ENCODE assay signal across 9 mouse cellular contexts in the genomic region with DNA sequence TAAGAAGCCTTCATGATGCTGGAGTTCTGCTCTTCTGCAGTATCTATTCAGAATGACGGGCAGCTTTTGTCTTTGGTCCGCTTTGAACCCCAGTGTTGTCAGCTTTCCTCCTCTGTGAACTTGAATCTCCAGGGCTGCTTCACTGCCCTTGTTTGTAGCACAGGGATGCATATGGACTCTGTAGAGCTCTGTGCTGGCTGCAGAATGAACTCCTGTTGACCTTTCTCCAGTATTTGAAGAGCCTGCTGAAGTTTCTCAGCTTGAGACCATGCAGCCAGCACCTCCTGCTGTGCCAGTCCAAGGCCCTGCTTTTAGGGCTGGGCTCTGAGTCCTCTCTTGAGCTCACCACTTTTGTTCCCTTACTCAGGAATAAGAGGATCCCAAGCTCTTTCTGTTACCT. TPM values are rescaled to one million over a fixed set of nuclear protein-coding genes. Genes with fewer than 3 reads are reported as not detected.
DNase-seq lines count a peak whose midpoint lies in the region; ATAC-seq and TF ChIP-seq lines count a peak whose summit lies in the region.
"Had no signal": no experiment of that assay in that cellular context is flagged by ENCODE, and none has a peak within 500 bp of the region (broad histone marks: within the 10 kb centered on the region; RNA-seq: fewer than 3 reads in every experiment).

No protein-coding gene starts in this region.

- no peak for TF ChIP-seq CTCF in layer of hippocampus, adult 2 months (conservative IDR thresholded peaks at IDR 0.05)

- H3K9ac ChIP-seq in intestine, embryonic 15.5 days = peak overlapping the region; percentile 21; the same call in 1 of the 2 replicates
- H3K9ac ChIP-seq in neural tube, embryonic 12.5 days = 0 out of 2 replicates have a peak overlapping the region, but pooled peaks have one; percentile 17

- H3K4me2 ChIP-seq in intestine, embryonic 15.5 days (replicated peaks) = peak overlapping the region; percentile 84
- peak overlapping the region; percentile 88 for H3K4me2 ChIP-seq in neural tube, embryonic 12.5 days (replicated peaks)

- no peak for DNase-seq in layer of hippocampus, adult 2 months (ENCODE audit: low spot score in 2 of 2)
- no peak for DNase-seq in layer of hippocampus, adult 9-10 months (ENCODE audit: low spot score)
- DNase-seq in embryo, embryonic 9.5 days (ENCODE audit: extremely low spot score) = peak; percentile 36
- DNase-seq in layer of hippocampus, adult 18-20 months (ENCODE audit: low spot score in 2 of 2) = no peak
- no peak for DNase-seq in spleen, postnatal 14 days (ENCODE audit: low spot score in 2 of 2)

- H3K4me3 ChIP-seq in layer of hippocampus, adult 2 months = no peak overlapping the region
- no peak overlapping the region for H3K4me3 ChIP-seq in intestine, embryonic 15.5 days (replicated peaks)
- no peak overlapping the region for H3K4me3 ChIP-seq in neural tube, embryonic 12.5 days

- H3K36me3 ChIP-seq in intestine, embryonic 15.5 days = no peaks in the 10 kb centered on the region
- H3K36me3 ChIP-seq in neural tube, embryonic 12.5 days = no peaks in the 10 kb centered on the region

- no peaks in the 10 kb centered on the region for H3K27me3 ChIP-seq in intestine, embryonic 15.5 days (replicated peaks)
- no peaks in the 10 kb centered on the region for H3K27me3 ChIP-seq in neural tube, embryonic 12.5 days (replicated peaks)

- H3K9me3 ChIP-seq in intestine, embryonic 15.5 days = no peaks in the 10 kb centered on the region
- H3K9me3 ChIP-seq in neural tube, embryonic 12.5 days = no peaks in the 10 kb centered on the region

- peak overlapping the region; percentile 74 for H3K27ac ChIP-seq in layer of hippocampus, adult 2 months
- H3K27ac ChIP-seq in intestine, embryonic 15.5 days = peak overlapping the region; percentile 57
- H3K27ac ChIP-seq in neural tube, embryonic 12.5 days = no peak overlapping the region

- H3K4me1 ChIP-seq in intestine, embryonic 15.5 days (replicated peaks) = peaks cover 44% of the 10 kb centered on the region
- H3K4me1 ChIP-seq in neural tube, embryonic 12.5 days = peaks cover 64% of the 10 kb centered on the region

- no peak for ATAC-seq in intestine, embryonic 15.5 days
- no peak for ATAC-seq in neural tube, embryonic 12.5 days (ENCODE audit: low FRiP score, low read depth)
- ATAC-seq in megakaryocyte progenitor cell, adult 5-6 weeks (replicated peaks; ENCODE audit: poor library complexity) = no peak

- 34% methylated on average over 2 of the region's 2 CpGs for WGBS in intestine, embryonic 15.5 days
- 5% methylated on average over 2 of the region's 2 CpGs for WGBS in neural tube, embryonic 12.5 days

RNA-seq across cellular contexts. Expression of gene Qrfp, which starts 47.5 kb away (rescaled TPM):
- not detected for total RNA-seq in layer of hippocampus, adult 2 months (2021)
- 0.05 TPM in 2 replicates for polyA plus RNA-seq in intestine, embryonic 15.5 days (2015; fragmentation: Nextera tagmentation; extraction: Ambion mirVana)
- 0.15 and 0.16 TPM in 2 replicates for polyA plus RNA-seq in neural tube, embryonic 12.5 days (2016; fragmentation: Nextera tagmentation; extraction: Ambion mirVana)
- not detected for total RNA-seq in layer of hippocampus, adult 18-20 months (2021)
- total RNA-seq in megakaryocyte progenitor cell, adult 5-6 weeks (2015) = not detected in 2 replicates
- total RNA-seq in megakaryocyte progenitor cell, adult 5-6 weeks (2017) = not detected in 2 replicates
- total RNA-seq: layer of hippocampus, postnatal 10 days had no signal
